Mouse (Mus musculus) liver, embryonic 18 days (tissue): Measurements from ENCODE around the gene Olfr137. TPM values are rescaled to one million over a fixed set of nuclear protein-coding genes. Genes with fewer than 3 reads are reported as not detected.

Experiments
- polyA plus RNA-seq: library from polyadenylated mRNA; depleted of rRNA; stranded (reverse); fragments of >200 nt; gene quantifications from 2 replicates; pipeline ENCODE4 v1.2.3, GENCODE M21; 2012; rRNA removed

Olfr137 gene
- not detected in 2 replicates for polyA plus RNA-seq

GRCm38 (mm10) chr17:38307470-38307869 is at the start of gene Olfr137:
Olfr137 (minus strand) TSS chr17:38307570.

GRCm38 (mm10) chr17:38329531-38329930 is 22.2 kb upstream of the Olfr137 start, which contains the start of gene Olfr136:
Olfr136 (plus strand) TSS chr17:38329831.

GRCm38 (mm10) chr17:38260735-38261134 is 46.6 kb downstream of the Olfr137 start, which contains the start of gene Olfr138:
Olfr138 (plus strand) TSS chr17:38261035.

Other genes starting within 250 kb of the Olfr137 start
- gene Olfr129, start 247.5 kb downstream of the Olfr137 start, polyA plus RNA-seq, result not detected in 2 replicates
- gene Olfr130, start 243.6 kb downstream of the Olfr137 start, polyA plus RNA-seq, result not detected in 2 replicates
- gene Olfr131, start 218.9 kb downstream of the Olfr137 start, polyA plus RNA-seq, result not detected in 2 replicates
- gene Olfr132, start 173.0 kb downstream of the Olfr137 start, polyA plus RNA-seq, result not detected in 2 replicates
- not detected in 2 replicates for gene Olfr133, start 162.3 kb downstream of the Olfr137 start, polyA plus RNA-seq
- gene Olfr134, start 136.2 kb downstream of the Olfr137 start, polyA plus RNA-seq, result not detected in 2 replicates
- gene Olfr135, start 103.2 kb downstream of the Olfr137 start, polyA plus RNA-seq, result not detected in 2 replicates
- gene Olfr138, start 46.5 kb downstream of the Olfr137 start, polyA plus RNA-seq, result not detected in 2 replicates
- gene Olfr136, start 22.3 kb upstream of the Olfr137 start, polyA plus RNA-seq, result not detected in 2 replicates
- gene Esp36, start 112.6 kb upstream of the Olfr137 start, polyA plus RNA-seq, result not detected in 2 replicates
- gene Esp34, start 246.6 kb upstream of the Olfr137 start, polyA plus RNA-seq, result not detected in 2 replicates